Mouse (Mus musculus) ES-E14 (cell line): ENCODE measurements around the gene Morn4. TPM values are rescaled to one million over a fixed set of nuclear protein-coding genes. Genes with fewer than 3 reads are reported as not detected.

Experiments
- DNase-seq: peaks from one replicate; pipeline ENCODE4 v3.0.0-alpha.2; 2013; ENCODE audit warnings: low read depth, low spot score
- H3K27ac ChIP-seq: 2 replicates; pipeline ENCODE4 v1.5.1; 2012; ENCODE audit warnings: low read depth, mild to moderate bottlenecking, low read length, moderate library complexity, mixed read lengths; ENCODE audit not compliant: poor library complexity, insufficient read depth, severe bottlenecking
- H3K36me3 ChIP-seq: 2 replicates; pipeline ENCODE4 v1.6.1; 2012; ENCODE audit warnings: mild to moderate bottlenecking, low read length, moderate library complexity, mixed read lengths; ENCODE audit not compliant: control insufficient read depth, poor library complexity, insufficient read depth, severe bottlenecking
- H3K4me1 ChIP-seq, 2 experiments: fragments of 150-350 bp in 1 of 2; sonication (generic) in 1 of 2; 2 replicates each; pipeline ENCODE4 v1.6.1; 2012; ENCODE audit warnings: low read length in 2 of 2, mild to moderate bottlenecking in 1 of 2, mixed read lengths in 1 of 2; ENCODE audit not compliant: control insufficient read depth in 2 of 2, insufficient read depth in 2 of 2, poor library complexity in 1 of 2
- H3K4me3 ChIP-seq, 2 experiments: fragments of 150-350 bp in 1 of 2; sonication (generic) in 1 of 2; 2 replicates each; pipeline ENCODE4 v1.5.1; 2012; ENCODE audit warnings: low read length in 2 of 2, low read depth in 1 of 2, mild to moderate bottlenecking in 1 of 2, mixed read lengths in 1 of 2; ENCODE audit not compliant: insufficient read depth in 1 of 2, poor library complexity in 1 of 2, severe bottlenecking in 1 of 2
- H3K9ac ChIP-seq: 2 replicates; pipeline ENCODE4 v1.6.1; 2012; ENCODE audit warnings: low read depth, mild to moderate bottlenecking, low read length, mixed read lengths; ENCODE audit not compliant: poor library complexity, insufficient read depth, severe bottlenecking
- H3K9me3 ChIP-seq: fragments of 150-350 bp; sonication (generic); 2 replicates; pipeline ENCODE4 v1.6.1; 2012; ENCODE audit warnings: low read depth, mild to moderate bottlenecking, low read length; ENCODE audit not compliant: control insufficient read depth, insufficient read depth
- CHD2 ChIP-seq: IDR thresholded peaks from 2 replicates; pipeline ENCODE4 v1.6.1; 2014; ENCODE audit warnings: mild to moderate bottlenecking, low read depth, low read length, inconsistent platforms
- HCFC1 ChIP-seq: IDR thresholded peaks from 2 replicates; pipeline ENCODE4 v1.6.1; 2012; ENCODE audit warnings: low read length, inconsistent platforms, borderline replicate concordance; ENCODE audit not compliant: insufficient read depth
- MAFK ChIP-seq: IDR thresholded peaks from 2 replicates; pipeline ENCODE4 v1.6.1; 2014; ENCODE audit warnings: mild to moderate bottlenecking, low read depth, low read length, inconsistent platforms; ENCODE audit not compliant: insufficient read depth
- ZC3H11A ChIP-seq: IDR thresholded peaks from 2 replicates; pipeline ENCODE4 v1.6.1; 2012; ENCODE audit warnings: low read depth, mild to moderate bottlenecking, inconsistent platforms, low read length, borderline replicate concordance
- ZNF384 ChIP-seq: IDR thresholded peaks from 2 replicates; pipeline ENCODE4 v1.6.1; 2012; ENCODE audit warnings: low read depth, low read length, inconsistent platforms
- in situ Hi-C, 2 experiments: fragments of 600-800 bp; cut with MboI; formaldehyde crosslinking; loops; one replicate each; pipeline ENCODE4 v1.15.1; 2025; ENCODE audit warnings: low sequenced_read_pairs in 2 of 2, inconsistent platforms in 1 of 2; ENCODE audit not compliant: unreplicated experiment in 2 of 2
- total RNA-seq: library from RNA; depleted of rRNA; stranded (reverse); fragments of 300-350 nt; gene quantifications from 2 replicates; pipeline ENCODE4 v1.2.3, GENCODE M21; 2012

Gene Morn4
- total RNA-seq, 1 experiment = 3.1 TPM

DNA sequence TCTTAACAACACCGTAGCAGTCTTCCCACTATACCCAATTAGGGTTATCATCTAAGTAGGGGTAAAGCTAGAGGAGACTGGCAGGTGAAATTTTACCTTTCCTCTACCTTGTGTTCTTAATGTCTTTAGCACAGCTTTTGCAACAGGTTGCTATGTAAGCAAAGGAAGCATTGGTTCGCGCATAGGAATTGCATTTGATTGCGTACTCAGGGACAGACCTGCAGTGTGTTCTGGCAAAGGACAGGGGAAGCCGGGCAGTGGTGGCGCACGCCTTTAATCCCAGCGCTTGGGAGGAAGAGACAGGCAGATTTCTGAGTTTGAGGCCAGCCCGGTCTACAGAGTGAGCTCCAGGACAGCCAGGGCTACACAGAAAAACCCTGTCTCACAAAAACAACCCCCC lies 32.0 kb upstream of the Morn4 start:
- Histone ChIP-seq H3K9me3 (no peaks in the 10 kb centered on the region), H3K27ac (no peak overlapping the region), H3K36me3 (peaks cover 33% of the 10 kb centered on the region), H3K9ac (no peak overlapping the region), H3K4me1 (no peaks in the 10 kb centered on the region), H3K4me3 (no peak overlapping the region)
- TF ChIP-seq CHD2 = no peak
- TF ChIP-seq HCFC1 = no peak
- no peak for TF ChIP-seq ZC3H11A
- TF ChIP-seq MAFK = no peak
- TF ChIP-seq ZNF384 = no peak
- in situ Hi-C loops = no loop called here
- DNase-seq = no peak

DNA sequence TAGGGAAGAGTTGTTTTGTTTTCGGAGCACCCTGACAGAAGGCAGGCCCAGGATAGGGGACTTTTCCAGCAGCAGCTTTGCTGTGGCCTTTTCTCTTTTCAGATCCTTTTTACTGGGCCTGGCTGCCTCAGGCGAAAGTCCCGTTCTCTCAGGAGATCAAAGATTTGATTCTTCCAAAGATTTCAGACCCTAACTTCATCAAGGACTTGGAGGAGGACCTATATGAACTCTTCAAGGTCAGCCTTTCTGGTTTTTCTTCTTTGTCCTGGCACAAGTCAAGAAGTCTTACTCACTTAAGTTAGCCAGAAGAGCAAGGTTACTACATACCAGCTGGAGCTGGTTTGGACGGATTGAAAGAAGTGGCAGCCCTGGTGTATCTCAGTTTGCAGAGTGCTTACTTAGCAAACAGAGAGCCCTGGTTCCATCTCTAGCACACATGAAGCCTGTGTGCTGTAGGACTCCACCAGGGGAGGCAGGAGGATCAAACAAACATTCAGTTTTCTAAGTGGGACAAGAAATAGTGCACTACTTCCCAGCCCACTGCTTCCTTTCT lies 29.7 kb upstream of the Morn4 start:
- no peak overlapping the region for H3K9ac ChIP-seq
- TF ChIP-seq ZNF384 = no peak
- no peak for TF ChIP-seq HCFC1
- TF ChIP-seq ZC3H11A = no peak
- TF ChIP-seq MAFK = no peak
- TF ChIP-seq CHD2 = no peak
- no peaks in the 10 kb centered on the region for H3K9me3 ChIP-seq
- peaks cover 18% of the 10 kb centered on the region for H3K36me3 ChIP-seq
- in situ Hi-C loops = no loop called here
- no peaks in the 10 kb centered on the region for H3K4me1 ChIP-seq
- no peak overlapping the region for H3K4me3 ChIP-seq
- no peak for DNase-seq
- H3K27ac ChIP-seq = no peak overlapping the region

DNA sequence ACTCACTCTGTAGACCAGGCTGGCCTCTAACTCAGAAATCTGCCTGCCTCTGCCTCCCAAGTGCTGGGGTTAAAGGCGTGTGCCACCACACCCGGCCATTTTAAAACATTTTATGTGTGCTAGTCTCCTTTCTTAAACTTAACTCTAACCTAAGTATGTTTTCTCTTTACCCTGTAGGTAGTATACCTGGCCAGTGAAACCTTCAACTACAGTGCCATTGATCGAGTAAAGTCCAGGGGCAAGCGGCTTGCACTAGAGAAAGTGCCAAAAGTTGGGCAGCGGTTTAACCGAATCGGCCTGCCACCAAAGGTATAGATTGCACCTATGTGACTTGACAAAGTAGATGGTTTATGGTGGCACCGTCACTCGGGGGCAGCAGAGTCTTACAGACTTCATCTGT lies 18.5 kb upstream of the Morn4 start:
- Histone ChIP-seq H3K36me3 (peaks cover 8% of the 10 kb centered on the region), H3K4me3 (no peak overlapping the region), H3K27ac (no peak overlapping the region), H3K9ac (no peak overlapping the region), H3K9me3 (no peaks in the 10 kb centered on the region), H3K4me1 (no peaks in the 10 kb centered on the region)
- TF ChIP-seq ZC3H11A = no peak
- TF ChIP-seq ZNF384 = no peak
- no peak for TF ChIP-seq CHD2
- no peak for TF ChIP-seq MAFK
- TF ChIP-seq HCFC1 = no peak
- no peak for DNase-seq
- in situ Hi-C loops = no loop called here

DNA sequence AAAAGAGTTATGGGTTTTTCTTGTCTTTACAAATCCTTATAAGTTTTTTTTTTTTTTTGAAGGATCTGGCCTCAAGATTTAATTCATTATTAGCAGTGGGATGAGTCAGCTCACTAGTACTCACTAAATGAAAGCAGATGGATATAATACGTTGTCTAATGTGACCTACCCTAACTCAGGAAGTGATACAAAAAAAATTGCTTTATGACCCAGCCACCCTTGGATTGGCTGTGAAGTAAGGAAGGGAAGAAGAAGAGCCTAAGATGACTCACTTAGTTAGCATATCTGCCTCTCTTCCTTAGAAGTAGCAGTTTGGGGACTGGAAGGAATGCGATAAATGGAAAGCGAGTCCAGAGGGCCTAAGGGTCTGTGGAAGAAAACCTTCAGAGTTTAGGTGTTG lies 13.2 kb upstream of the Morn4 start:
- no peaks in the 10 kb centered on the region for H3K9me3 ChIP-seq
- no peak overlapping the region for H3K9ac ChIP-seq
- in situ Hi-C loops = no loop called here
- H3K4me1 ChIP-seq = no peaks in the 10 kb centered on the region
- peaks cover 2% of the 10 kb centered on the region; the same call in 1 of the 2 replicates for H3K36me3 ChIP-seq
- H3K27ac ChIP-seq = no peak overlapping the region
- TF ChIP-seq ZC3H11A = no peak
- TF ChIP-seq ZNF384 = no peak
- TF ChIP-seq CHD2 = no peak
- no peak for TF ChIP-seq MAFK
- no peak for TF ChIP-seq HCFC1
- no peak overlapping the region for H3K4me3 ChIP-seq
- no peak for DNase-seq
